Mouse (Mus musculus) embryonic fibroblast, embryonic 13.5 days (primary cell): ENCODE results near the gene Prcp.

Experiments
- CTCF ChIP-seq: IDR thresholded peaks from 2 replicates; pipeline ENCODE4 v1.5.1; 2011; ENCODE audit warnings: mild to moderate bottlenecking, control low read depth, low read length, moderate library complexity, borderline replicate concordance; ENCODE audit not compliant: insufficient read depth
- POLR2A ChIP-seq: IDR thresholded peaks from 2 replicates; pipeline ENCODE4 v1.6.1; 2011; ENCODE audit warnings: low read depth, mild to moderate bottlenecking, control low read depth, low read length, moderate library complexity

DNA sequence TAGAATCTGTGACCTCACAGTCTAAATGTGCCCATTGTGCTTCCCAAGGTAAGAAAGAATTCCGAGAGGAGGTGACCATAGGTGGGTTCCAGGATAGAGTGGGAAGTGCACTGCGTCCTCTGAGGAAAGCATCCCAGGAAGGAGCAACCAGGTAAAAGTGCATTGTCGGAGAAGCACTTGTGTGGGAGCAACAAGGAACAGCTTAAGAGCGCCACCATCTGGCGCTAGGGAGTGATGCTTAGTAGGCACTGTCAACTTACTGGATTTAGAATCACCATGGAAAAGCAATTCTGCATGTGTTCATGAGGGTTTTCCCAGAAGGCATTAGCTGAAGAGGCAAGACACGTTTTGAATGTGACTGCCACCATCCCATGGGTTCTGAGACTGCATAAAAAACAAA lies 63.7 kb downstream of the Prcp start:
- TF ChIP-seq CTCF: no peak
- no peak for TF ChIP-seq POLR2A
